Mouse (Mus musculus) stomach, embryonic 16.5 days (tissue): ENCODE measurements at regions not wholly inside any gene's neighbourhood (a gene's known extent, or its start where the extent isn't known, plus 50 kb on each side); places are given as distances from the start of the nearest gene placed in this dataset.

Source experiments
- ATAC-seq: fragments of 200-750 bp; cut with Nextera tagmentation; 2 replicates; pipeline ENCODE4 v1.8.0; 2017; ENCODE audit warnings: moderate number of reproducible peaks, moderate TSS enrichment; ENCODE audit not compliant: insufficient read depth, low FRiP score
- H3K27ac ChIP-seq: fragments of 300-500 bp; sonication (generic); 2 replicates; pipeline ENCODE4 v1.5.1; 2014; ENCODE audit warnings: low read length
- H3K27me3 ChIP-seq: fragments of 300-500 bp; sonication (generic); 2 replicates; pipeline ENCODE4 v1.6.1; 2014; ENCODE audit warnings: low read length, control low read depth, mixed read lengths; ENCODE audit not compliant: control insufficient read depth, insufficient read depth
- H3K36me3 ChIP-seq: fragments of 300-500 bp; sonication (generic); 2 replicates; pipeline ENCODE4 v1.6.1; 2014; ENCODE audit warnings: low read length; ENCODE audit not compliant: control insufficient read depth, insufficient read depth
- H3K4me1 ChIP-seq: fragments of 300-500 bp; sonication (generic); 2 replicates; pipeline ENCODE4 v1.6.1; 2014; ENCODE audit warnings: low read length, control low read depth, mixed read lengths; ENCODE audit not compliant: control insufficient read depth, insufficient read depth
- H3K4me2 ChIP-seq: fragments of 300-500 bp; sonication (generic); 2 replicates; pipeline ENCODE4 v1.6.1; 2014; ENCODE audit warnings: low read depth, low read length, mixed read lengths
- H3K4me3 ChIP-seq: fragments of 300-500 bp; sonication (generic); replicated peaks from 2 replicates; pipeline ENCODE4 v1.5.1; 2014; ENCODE audit warnings: mild to moderate bottlenecking, low read length
- H3K9ac ChIP-seq: fragments of 300-500 bp; sonication (generic); 2 replicates; pipeline ENCODE4 v1.6.1; 2014; ENCODE audit warnings: low read length
- H3K9me3 ChIP-seq: fragments of 300-500 bp; sonication (generic); replicated peaks from 2 replicates; pipeline ENCODE4 v1.6.1; 2016; ENCODE audit warnings: low read length, control low read depth; ENCODE audit not compliant: control insufficient read depth
- WGBS: fragments of 180-500 bp; shearing (Covaris S2); extraction: QIAGEN DNeasy Blood & Tissue Kit; methylation state at CpG from one replicate; pipeline ENCODE4 v1.1.7; 2014; 5-methylcytosine and 5-hydroxymethylcytosine counted together

DNA sequence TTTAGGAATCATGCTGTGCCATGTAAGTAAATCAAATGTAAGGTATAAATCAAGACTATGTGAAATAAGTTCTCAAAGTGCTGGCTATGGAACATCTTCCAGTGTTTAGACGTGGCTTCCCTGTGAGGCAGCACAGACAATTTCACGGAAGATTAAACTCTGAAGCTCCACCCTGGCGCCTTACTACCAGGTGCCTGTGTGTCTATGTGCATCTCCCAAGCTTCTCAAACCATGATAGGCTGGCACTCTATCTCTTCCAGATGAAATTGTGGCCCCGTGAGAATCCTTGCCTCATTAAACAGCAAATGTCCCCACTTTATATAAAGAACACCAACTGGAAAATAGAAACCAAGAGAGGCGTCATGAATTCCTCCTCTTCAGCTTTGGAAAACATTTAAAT lies 511.4 kb upstream of the Hsf2 start:
- no peak for ATAC-seq
- H3K27me3 ChIP-seq = no peaks in the 10 kb centered on the region
- no peak overlapping the region for H3K4me2 ChIP-seq
- H3K27ac ChIP-seq = no peak overlapping the region
- H3K36me3 ChIP-seq = no peaks in the 10 kb centered on the region
- H3K4me3 ChIP-seq = no peak overlapping the region
- no peaks in the 10 kb centered on the region for H3K9me3 ChIP-seq
- 91% methylated on average over 5 of the region's 5 CpGs for WGBS
- H3K4me1 ChIP-seq = no peaks in the 10 kb centered on the region
- H3K9ac ChIP-seq = no peak overlapping the region

DNA sequence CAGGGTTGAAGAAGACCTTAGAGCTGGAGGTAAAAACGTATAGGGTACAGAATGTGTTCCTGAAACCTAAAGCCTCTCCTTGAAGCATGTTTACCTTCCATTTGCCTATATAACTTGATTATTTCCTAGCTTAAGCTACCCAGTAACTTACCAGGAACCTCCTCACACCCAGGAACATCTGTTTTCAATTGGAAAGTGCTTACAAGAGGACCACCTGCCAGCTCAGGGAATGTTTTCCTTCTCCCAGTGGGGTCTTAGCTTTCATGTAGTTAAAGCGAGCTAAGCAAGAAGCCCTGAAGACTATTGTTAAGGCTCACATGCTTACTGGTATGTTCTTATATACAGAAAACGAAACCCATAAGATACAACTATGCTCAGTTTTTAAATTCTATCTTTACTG lies 506.6 kb upstream of the Hsf2 start:
- Histone ChIP-seq H3K4me3 (no peak overlapping the region), H3K9ac (no peak overlapping the region), H3K27ac (no peak overlapping the region), H3K4me2 (no peak overlapping the region), H3K4me1 (no peaks in the 10 kb centered on the region), H3K9me3 (no peaks in the 10 kb centered on the region), H3K27me3 (no peaks in the 10 kb centered on the region), H3K36me3 (no peaks in the 10 kb centered on the region)
- WGBS = 39% methylated on average over 3 of the region's 3 CpGs
- ATAC-seq = no peak

DNA sequence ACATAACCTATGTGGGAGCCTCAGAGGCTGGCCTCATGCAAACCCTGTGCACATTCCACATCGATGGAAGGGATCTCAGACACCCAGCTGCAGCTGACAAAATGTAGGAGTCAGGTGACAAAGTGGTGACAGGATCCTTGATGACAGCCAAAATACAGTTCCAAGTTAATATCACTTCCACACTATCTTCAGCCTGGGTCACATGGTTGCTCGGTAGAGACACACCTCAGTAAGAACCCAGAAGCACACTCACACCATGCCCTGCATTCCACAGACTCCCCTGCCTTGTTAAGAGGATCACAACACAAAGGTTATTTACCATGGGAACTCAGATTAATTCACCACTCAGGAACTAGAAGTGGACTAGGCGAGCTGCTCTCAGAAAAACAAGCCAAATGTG lies 505.4 kb upstream of the Hsf2 start:
- Histone ChIP-seq H3K27me3 (no peaks in the 10 kb centered on the region), H3K9ac (no peak overlapping the region), H3K36me3 (no peaks in the 10 kb centered on the region), H3K4me2 (no peak overlapping the region), H3K4me1 (no peaks in the 10 kb centered on the region), H3K9me3 (no peaks in the 10 kb centered on the region), H3K4me3 (no peak overlapping the region), H3K27ac (peak overlapping the region; percentile 67)
- WGBS = 52% methylated on average over 3 of the region's 3 CpGs
- ATAC-seq = no peak

DNA sequence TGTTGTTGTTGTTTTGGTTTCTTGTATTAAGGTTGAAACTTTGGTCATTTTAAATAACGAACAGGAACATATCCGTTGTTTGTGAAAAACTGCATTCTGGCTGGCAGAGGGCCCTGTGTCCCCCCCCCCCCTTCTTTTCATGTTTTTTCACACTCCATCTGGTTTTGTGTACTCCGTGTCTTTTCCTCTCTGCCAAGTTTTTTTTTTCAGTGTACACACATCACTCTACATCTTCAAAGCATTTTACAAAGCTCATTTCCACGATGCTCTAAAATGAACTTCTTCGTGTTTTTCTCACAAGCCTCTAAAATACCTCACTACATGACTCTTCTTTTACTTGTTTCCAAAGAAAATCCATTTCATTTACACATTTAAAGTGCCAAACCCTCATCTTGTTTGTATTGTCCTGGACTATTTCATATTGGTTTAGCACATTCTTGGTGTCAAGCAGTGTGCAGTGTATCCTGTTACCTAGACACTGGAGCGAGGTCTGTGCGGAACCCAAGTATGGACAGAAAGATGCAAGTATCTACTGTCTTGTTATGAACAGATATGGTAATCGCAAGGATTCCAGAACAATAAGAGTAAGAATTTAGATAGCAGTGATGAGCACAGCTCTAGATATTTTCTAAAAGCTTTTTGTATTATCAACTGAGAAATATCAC lies 503.5 kb upstream of the Hsf2 start:
- H3K4me1 ChIP-seq = no peaks in the 10 kb centered on the region
- no peak overlapping the region for H3K9ac ChIP-seq
- H3K27me3 ChIP-seq = no peaks in the 10 kb centered on the region
- no peak overlapping the region for H3K4me3 ChIP-seq
- H3K36me3 ChIP-seq = no peaks in the 10 kb centered on the region
- H3K9me3 ChIP-seq = no peaks in the 10 kb centered on the region
- no peak for ATAC-seq
- 73% methylated on average over 8 of the region's 8 CpGs for WGBS
- no peak overlapping the region for H3K4me2 ChIP-seq
- H3K27ac ChIP-seq = no peak overlapping the region

DNA sequence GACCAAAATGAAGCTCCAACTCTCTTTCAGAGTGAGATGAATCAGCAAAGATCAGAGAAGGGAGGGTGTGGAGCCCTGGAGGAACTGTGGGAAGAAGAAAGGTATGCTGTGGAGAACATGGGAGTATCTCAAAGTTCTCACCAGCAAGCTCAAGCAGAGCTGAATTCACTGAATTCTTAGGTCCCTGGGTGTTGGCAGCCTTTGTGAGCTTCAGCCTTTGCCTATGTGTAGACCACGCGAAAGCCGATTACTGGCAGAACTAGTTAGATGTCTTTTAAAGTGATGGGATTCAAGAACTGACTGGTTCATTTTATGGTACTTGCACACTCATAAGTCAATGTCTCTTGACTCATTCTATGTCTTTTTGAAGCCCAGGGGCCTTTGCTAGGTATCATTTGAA lies 491.2 kb upstream of the Hsf2 start:
- Histone ChIP-seq H3K4me2 (no peak overlapping the region), H3K4me3 (no peak overlapping the region), H3K4me1 (no peaks in the 10 kb centered on the region), H3K36me3 (no peaks in the 10 kb centered on the region), H3K27ac (peak overlapping the region; percentile 72), H3K9me3 (no peaks in the 10 kb centered on the region), H3K27me3 (no peaks in the 10 kb centered on the region), H3K9ac (no peak overlapping the region)
- 69% methylated on average over 3 of the region's 3 CpGs for WGBS
- peak; percentile 29; the same call in 1 of the 2 replicates for ATAC-seq

DNA sequence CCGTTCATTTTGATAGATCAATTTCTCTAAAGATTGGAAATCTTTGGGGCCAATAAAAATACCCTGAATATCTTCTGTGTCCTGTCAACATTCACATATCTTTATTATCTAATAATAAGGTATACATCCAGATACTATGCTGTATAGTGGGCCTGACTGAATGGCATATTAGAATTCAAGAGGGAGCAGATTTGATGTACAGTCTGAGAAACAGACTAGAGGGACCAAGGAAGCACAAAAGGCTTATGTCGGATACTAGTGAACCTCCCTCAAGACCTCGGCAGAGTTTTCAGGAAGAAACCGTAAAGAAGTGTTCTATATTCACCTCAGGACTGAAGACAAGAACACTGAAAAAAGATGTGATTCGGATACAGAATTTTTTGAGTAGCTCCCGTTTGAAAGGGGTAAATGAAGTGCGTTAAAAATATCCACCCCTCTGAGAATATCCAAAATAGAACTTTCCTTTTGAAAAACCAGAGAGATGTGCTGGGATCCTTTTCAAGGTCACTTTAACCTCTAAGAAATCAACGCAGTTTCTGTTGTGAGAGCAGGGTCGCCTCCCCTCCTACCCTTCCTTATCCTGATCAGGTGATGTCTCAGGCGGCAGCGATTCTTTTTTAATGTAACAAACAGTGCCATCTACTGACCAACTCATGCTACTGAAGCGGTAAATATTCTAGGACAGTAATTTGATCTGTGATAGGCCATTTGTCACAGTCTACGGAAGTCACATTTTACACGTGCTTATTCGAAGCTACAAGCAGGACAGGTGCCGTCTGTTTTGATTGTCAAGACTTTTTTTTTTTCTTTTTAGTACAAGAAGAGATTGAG lies 485.1 kb upstream of the Hsf2 start:
- Histone ChIP-seq H3K9me3 (no peaks in the 10 kb centered on the region), H3K36me3 (no peaks in the 10 kb centered on the region), H3K27me3 (no peaks in the 10 kb centered on the region), H3K4me3 (0 out of 2 replicates have a peak overlapping the region, but pooled peaks have one; percentile 13), H3K9ac (no peak overlapping the region), H3K27ac (no peak overlapping the region), H3K4me1 (no peaks in the 10 kb centered on the region), H3K4me2 (peak overlapping the region; percentile 46)
- 27% methylated on average over 16 of the region's 16 CpGs for WGBS
- ATAC-seq = no peak

DNA sequence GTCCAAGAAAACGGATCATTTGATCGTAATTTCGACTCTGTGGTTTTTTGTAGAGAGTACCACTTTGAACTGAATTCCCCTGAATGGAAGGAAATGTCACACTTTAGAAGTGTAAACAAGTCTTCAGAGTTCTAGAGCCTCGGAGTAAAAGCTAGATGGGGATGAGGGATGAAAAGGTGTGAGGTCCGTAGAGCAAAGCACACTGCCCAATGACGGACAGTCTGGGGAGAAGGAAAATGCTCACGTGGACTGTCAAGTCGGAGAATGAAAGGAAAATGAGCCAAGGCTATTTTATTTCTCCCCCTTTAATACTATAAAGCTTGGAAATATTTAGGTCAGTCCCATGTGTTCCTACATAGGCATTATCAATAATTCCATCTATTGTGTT lies 484.5 kb upstream of the Hsf2 start:
- Histone ChIP-seq H3K36me3 (no peaks in the 10 kb centered on the region), H3K4me1 (no peaks in the 10 kb centered on the region), H3K4me3 (0 out of 2 replicates have a peak overlapping the region, but pooled peaks have one; percentile 13), H3K9ac (no peak overlapping the region), H3K27me3 (no peaks in the 10 kb centered on the region), H3K27ac (no peak overlapping the region), H3K4me2 (peak overlapping the region; percentile 46), H3K9me3 (no peaks in the 10 kb centered on the region)
- 61% methylated on average over 8 of the region's 8 CpGs for WGBS
- ATAC-seq = no peak

DNA sequence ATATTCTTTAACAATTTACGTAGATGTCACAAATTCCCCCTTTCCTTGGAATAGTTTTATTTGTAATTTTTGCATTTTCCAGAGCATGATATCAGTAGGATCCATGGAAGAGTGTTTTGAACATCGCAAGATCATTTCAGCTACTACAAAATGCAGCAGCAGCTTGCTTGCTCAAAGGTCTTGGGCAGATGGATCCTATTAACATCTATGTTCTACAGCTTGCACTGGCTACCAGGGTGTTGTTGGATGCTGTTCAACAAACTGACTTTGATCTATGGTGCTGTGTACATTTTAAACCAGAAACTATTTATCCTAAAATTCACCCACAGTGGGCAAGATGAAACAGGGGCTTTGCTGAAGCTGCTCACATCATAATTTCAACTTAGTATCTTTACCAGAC lies 448.5 kb upstream of the Hsf2 start:
- H3K36me3 ChIP-seq = no peaks in the 10 kb centered on the region
- no peaks in the 10 kb centered on the region for H3K4me1 ChIP-seq
- H3K27ac ChIP-seq = no peak overlapping the region
- H3K4me2 ChIP-seq = no peak overlapping the region
- no peaks in the 10 kb centered on the region for H3K27me3 ChIP-seq
- H3K9me3 ChIP-seq = no peaks in the 10 kb centered on the region
- ATAC-seq = no peak
- no peak overlapping the region for H3K9ac ChIP-seq
- H3K4me3 ChIP-seq = no peak overlapping the region
- WGBS = 62% methylated on average over 2 of the region's 2 CpGs

DNA sequence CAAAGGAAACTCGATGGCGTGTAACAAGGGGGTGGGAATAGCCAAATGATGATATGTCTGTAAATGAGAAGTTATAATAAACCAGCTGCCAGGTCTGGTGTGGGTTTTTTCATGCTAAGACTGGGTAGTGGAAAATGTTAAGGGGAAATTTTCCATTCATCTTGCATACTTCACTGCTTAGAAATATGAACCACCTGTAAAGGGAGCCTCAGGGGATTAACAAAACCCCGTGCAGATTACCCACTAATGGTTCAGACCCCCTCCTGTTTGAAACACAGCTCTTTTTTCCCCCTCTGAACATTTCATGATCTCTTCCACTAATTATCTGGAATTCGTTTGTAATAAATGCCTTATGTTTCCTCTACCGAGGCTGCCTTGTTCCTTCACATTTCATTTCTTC lies 446.0 kb upstream of the Hsf2 start:
- Histone ChIP-seq H3K27me3 (no peaks in the 10 kb centered on the region), H3K9ac (no peak overlapping the region), H3K4me1 (no peaks in the 10 kb centered on the region), H3K9me3 (no peaks in the 10 kb centered on the region), H3K4me2 (peak overlapping the region; percentile 21), H3K4me3 (no peak overlapping the region), H3K36me3 (no peaks in the 10 kb centered on the region), H3K27ac (no peak overlapping the region)
- WGBS = 37% methylated on average over 5 of the region's 5 CpGs
- ATAC-seq = no peak
